Mouse (Mus musculus) kidney, adult 2 months (tissue): Measurements from ENCODE around the gene Oit1.
A peak's percentile ranks its signal among the peaks of the same experiment; 100 is the strongest.

Experiments used
- CTCF ChIP-seq: fragments of 200-500 bp; conservative IDR thresholded peaks from 2 replicates; pipeline ENCODE4 v1.5.1; 2011; ENCODE audit warnings: low read depth, mild to moderate bottlenecking, control low read depth, low read length, moderate library complexity, mixed read lengths; ENCODE audit not compliant: insufficient read depth, insufficient read length
- POLR2A ChIP-seq: fragments of 200-500 bp; IDR thresholded peaks from one replicate; pipeline ENCODE4 v1.6.1; 2011; ENCODE audit warnings: low read depth, low read length, control low read depth

GRCm38 (mm10) chr14:8355999-8356501 lies 22.5 kb downstream of the Oit1 start:
- peak; percentile 96 for TF ChIP-seq CTCF
- TF ChIP-seq POLR2A, result no peak
